Mouse (Mus musculus) c-Kit-negative CD71-positive TER-119-positive erythroid progenitor cells, embryonic 14.5 days (primary cell): ENCODE data around the gene Cygb.
"Not testable (repeated sequence)": the region's sequence is repeated elsewhere in the genome, so short reads cannot be mapped to it uniquely, and the experiment has no call there.

Source experiments
- DNase-seq: peaks from one replicate; pipeline ENCODE4 v3.0.0-alpha.2; 2013; ENCODE audit warnings: low read depth, low spot score

The Cygb gene

DNA sequence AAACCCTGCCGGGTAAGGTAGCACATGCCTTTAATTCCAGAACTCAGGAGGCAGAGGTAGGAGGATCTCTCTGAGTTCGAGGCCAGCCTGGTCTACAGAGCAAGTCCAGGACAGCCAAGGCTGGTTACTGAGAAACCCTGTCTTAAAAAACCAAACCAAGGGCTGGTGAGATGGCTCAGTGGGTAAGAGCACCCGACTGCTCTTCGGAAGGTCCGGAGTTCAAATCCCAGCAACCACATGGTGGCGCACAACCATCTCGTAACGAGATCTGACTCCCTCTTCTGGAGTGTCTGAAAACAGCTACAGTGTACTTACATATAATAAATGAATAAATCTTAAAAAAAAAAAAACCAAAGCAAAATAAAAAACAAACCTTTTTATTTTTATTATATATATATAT lies 17.5 kb downstream of the Cygb start:
- DNase-seq: not testable (repeated sequence)

DNA sequence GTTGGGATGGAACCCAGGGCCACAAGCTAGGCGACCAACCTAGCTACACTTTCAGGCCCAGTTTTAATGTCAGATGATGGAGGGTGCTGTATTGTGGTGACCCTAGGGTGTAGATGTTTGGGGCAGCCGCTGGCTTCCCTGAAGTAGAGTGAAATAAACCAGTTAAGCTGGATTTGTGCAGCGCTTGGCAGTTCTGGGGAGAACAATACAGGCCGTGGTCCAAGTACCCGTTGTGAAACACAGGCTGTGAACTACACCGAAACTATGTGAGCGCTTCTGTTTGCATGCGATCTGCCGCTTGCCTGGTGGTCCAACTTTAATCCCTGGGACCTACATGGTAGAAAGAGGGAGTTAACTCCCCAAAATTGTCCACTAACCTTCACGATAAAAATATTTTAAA lies 21.2 kb downstream of the Cygb start:
- DNase-seq: no peak

DNA sequence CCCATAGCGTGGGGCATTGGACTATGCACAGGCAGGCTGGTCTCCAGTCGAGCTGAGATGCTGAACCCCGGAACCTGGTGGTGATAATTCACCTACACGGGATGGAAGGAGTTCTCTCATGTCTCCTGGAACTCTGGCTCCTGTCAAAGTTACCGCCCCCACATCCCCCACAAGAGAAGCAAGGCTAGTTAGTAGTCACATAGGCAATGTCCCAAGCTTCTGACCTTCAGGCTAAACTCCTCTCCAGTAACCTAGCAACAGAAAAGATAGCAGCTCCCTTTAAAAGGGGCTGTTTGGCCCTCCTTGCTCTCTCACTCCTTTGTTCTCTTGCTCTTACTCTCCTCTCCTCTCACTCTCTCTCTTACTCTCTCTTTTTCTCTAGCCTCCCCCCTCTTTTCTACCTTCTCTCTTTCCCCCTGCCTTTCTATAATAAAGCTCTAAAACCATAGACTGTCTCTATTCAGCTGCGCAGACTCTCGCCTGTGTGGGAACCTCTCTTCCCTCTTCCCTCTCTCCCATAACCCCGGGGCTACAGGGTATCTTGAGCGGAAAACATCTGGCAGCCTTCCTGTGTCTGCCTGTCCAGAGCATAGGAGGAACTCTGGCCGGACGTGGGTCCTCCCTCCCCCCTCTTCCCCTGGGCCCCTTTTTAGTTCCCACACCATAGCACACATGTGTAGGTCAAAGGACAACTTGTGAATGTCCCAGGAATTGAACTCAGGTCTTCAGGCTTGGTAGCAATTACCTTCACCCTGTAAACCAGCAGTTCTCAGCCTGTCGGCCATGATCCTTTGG lies 23.7 kb downstream of the Cygb start:
- DNase-seq: no peak

DNA sequence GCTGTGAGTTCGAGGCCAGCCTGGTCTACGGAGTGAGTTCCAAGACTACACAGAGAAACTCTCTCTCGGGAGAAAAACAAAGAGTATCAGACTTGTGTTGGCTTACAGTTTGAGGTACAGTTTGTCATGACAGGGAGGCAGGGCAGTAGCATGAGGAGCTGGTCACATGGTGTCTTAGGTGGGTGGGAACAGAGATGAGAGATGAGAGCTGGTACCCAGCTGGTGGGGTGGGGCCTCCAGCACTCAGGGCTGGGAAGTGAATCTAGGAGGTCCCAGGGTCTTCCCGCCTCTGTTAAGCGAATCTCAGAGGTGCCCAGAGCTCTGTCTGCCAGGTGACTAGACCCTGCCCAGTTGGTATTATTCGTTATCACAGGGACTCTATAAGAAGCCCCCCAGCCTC lies 24.6 kb downstream of the Cygb start:
- DNase-seq: no peak

DNA sequence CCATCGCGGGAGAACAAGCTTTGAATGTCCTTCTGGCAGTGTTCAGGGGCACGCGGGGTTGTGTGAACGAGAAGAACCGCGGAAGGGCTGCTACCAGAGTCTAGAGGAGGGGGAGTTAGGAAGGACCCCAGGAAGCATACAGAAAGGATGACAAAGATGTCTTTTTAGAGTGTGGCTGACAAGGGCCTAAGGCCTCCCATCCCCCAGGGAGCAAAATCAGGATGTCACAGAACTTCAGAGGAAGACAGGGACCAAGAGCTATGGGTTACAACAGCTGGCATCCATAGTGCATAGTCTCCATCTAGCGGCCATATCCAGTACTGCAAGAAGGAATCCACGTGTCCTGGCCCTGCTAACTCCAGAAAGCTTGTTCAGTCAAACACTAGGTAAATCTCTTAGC lies 25.4 kb downstream of the Cygb start:
- DNase-seq: peak; percentile 85

DNA sequence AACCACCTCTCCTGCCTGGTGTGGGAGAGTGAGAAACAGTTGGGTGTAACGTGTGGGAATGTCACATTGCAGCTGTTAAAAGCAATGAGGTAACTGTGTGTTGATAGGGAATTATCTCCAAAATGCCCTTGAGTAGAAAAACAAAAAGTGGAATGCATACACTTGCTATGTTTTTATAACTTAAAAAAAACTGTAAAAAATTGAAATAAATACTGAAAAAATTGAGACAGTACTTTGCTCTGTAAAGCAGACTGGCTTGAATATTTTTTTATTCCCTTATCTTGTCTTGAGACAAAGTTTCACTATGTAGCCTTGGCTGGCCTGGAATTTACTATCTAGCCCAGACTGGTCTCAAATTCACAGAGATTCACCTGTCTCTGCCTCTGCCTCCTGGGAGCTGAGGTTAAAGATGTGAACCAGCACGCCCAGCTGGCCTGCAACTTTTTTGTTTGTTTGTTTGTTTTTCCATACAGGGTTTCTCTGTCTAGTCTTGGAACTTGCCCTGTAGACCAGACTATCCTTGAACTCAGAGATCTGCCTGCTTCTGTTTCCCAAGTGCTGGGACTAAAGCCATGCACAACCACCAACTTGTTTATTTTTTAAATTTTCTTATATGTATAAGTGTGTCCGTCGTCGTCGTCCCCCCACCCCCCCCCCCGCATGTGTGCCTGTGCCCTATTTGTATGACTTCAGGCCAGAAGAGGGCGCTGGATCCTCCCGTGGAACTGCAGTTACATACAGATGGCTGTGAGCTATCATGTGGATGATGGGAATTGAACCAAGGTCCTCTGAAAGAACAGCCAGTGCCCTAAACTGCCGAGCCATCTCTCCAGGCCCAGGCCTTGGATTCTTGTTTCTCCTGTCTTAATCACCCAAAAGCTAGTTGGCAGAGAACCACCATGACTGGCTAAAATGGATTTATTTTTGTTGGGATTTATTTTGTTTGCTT lies 26.8 kb downstream of the Cygb start:
- no peak for DNase-seq

DNA sequence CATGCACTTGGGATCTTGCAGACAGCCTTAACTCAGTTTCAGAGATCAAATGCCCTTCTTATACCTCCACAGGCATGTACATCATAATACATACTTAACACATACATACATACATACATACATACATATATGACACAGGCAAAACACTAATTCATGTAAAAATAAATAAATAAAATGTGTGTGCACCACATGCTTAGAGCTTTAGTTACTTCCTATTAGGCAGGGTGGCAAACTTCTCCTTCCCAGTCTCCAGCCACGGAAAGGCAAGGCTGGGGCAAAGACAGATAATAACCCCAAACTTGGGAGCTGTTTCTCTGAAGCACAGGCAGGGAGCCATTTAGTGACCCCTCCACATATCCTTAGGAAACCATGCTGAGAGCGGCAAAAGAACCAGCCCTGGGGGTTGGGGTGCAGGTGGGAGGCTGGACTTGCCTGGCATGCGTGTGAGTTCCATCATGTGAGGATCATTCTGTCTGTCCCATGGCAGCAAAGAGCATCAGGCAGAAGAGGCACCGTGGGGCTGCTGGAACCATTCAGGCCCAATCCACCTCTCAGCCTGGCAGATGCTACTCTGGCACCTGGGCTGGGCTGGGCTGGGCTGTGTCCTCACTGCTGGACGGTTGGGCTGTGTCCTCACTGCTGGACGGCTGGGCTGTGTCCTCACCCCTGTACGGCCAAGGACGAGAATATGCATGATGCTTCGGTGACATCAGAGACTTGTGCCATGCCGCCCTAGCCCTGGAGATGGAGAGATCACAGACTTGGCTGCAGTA lies 27.6 kb downstream of the Cygb start, which contains the start of gene Rhbdf2:
Gene Rhbdf2 (minus strand): TSS at position 721 of the 773 bp plus-strand sequence.
- no peak for DNase-seq

DNA sequence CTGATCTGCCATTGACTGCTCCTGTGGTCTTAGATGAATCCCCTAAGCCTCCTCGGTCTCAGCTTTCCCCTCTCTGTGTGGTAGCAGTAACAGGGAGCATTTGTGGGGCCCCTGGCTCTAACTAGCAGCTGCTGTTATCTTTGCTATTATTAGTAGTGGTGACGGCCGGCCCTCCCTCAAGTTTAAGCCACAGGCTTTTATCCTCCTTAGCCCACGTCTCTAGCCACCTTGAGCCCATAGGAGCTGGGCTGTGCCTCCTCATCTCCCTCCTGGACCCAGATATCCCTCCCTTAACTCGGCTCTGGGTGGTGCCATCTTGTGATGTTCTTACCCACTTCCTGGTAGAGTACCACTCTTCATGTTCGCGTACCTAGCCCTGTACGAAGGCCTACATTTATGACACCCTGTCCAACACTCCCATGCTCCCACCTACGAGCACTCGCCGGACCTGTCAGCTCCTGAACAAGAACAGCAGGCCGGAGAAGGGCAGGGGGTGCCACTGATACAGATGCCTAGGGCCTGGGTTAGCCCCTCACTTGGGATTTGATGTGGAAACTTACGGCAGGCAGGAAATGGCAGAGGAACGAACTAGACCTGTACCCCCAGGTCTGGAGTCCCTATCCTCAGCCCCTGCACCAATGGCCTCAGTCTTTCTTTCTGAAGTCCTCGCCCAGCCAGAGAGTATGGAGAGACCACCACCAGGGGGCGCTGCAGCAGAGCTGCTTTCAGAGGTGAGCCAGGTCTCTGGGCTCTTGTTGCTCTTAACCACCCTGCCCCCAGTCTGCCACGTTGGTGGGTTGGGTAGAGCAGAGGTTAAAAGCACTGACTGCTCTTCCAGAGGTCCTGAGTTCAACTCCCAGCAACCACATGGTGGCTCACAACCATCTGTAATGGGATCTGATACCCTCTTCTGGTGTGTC lies 28.8 kb downstream of the Cygb start:
- DNase-seq: peak; percentile 66

DNA sequence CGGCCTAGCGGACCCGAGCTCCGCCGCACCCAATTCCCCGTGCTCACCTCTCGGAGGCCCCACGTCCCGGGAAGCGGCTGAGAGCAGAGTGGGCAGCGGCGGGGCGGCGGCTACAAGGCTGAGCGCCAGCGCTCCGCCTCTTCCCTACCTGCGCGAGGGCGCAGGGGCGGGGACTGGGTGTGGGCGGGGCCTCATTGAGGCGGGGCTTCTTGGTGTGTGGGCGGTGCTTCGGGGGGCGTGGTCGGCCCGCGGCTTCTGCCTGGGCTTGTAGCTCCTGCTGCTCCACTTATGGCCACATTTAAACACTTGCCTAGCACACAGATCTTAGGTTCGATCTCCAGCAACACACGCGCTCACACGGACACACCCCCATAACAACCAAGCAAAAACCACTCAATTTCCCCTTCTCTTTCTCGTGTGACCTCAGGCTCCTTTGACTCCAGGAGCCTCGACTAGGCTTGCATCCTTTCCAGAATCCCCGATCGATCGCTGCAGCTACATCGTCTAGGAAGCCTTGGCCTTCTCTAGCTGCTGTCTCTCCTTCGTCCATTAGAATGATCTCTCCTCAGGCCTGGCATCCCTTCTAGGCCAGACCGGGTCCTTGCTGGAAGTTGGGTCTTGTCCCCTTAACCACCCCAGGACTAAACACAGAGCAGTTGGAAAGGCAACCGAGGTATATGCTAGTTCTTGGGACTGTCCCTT lies 29.8 kb downstream of the Cygb start:
- DNase-seq: peak; percentile 83

DNA sequence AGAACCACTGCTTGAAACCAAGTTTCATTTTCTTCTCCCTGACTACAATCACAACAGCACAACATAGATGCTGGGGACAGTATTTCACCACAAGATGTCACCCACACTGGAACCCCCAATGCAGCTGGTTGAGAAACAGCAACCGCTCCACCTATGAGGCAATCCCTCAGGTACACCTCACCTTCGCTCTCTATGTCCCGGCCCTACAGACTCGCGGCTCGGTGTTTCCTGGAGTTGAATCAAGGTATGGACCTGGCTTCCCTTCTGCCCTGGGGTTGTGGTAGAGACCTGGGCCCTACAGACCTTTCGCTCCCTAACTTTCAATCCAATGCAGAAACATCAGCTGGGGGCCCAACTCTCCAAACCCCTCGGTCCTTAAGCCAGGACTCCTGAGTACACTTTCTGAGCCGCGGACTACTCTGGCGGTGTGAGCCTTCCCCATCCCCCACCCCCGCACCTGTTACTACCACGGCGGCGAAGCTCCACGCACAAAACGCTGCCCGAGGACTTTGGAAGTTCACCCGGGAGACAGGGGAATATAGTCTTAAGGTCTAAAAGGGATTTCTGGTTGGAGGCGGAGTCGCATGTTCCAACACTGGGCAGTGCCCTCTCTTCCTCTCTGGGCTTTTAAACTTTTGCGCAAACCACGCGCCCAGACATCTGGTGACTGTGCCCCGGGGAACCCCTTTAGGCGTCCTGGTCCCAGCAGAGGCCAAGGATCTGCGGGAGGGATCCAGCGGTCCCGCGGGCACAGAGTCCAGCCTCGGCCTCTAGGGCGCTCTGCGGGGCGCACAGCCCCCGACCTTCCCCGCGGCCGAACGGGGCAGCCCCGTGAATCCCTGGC lies 30.6 kb downstream of the Cygb start:
- DNase-seq: no peak

DNA sequence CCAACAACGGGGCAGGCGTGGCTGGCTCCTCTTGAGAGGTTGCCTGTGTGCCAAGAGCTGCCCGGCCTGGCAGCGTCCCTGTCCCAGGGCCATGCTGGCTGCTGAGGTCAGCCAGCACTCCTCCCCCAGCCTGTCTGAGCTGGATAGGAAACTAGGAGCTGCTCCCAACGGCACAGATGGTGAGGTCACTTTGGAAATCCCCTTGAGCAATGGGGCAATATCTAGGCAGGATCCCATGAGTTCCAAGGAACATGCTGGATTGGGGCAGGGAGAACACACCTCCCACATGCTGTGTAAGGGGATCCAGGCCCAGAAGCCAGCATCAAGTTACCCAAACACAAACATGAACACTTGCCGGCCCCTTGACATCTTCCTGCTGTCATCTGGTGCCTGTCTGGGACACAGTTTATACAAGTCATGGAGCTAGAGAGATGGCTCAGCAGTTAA lies 32.8 kb downstream of the Cygb start:
- DNase-seq: no peak

DNA sequence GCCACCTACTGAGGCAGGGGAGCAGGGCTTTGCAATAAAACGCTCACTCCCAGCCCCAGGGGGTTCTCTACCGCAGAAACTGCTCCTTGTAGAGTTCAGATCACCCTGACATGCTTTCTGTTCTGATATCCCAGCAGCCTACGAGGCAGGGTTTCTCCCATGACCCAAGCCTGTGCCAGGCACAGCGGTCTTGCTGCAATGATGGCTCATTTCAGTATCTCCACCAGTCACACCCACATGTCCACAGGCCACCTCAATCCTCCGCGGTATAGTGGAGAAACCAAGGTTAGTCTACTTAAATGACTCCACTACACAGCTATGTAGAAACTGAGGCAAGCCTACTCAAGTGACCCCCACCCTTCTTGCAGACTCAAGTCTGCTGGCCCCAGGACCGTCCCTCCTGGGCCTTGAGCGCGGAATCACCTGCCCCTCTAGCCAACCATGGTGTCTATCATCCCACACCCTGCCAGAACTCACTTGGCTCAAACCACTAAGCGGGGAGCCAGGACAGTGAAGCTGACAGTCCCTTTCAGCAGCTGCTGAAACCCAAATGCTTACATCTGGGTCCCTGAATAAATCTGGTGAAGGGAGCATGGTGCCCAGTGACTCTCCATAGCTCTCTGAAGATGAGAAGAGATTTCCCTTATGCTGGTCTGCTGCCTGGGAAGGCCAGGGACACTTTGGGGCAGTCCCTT lies 33.4 kb downstream of the Cygb start:
- DNase-seq: no peak

DNA sequence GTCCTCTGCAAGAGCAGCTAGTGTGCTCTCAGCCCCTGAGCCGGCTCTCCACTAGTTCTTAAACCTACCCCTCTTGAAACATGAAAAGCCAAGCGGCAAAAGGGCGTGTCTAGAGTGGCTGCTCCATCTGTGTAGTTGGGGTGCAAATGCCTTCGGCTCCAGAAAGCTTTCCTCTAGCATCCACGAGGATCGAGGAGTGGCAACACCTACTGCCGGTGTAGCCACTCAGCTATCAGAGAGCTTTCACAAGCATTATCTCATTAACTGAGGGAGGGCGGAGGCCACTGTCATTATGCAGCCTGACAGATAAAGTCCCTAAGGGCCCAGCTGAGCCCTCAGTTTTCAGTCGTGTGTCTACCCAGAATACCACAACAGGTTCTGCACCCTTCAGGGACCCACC lies 34.0 kb downstream of the Cygb start:
- peak; percentile 67 for DNase-seq

DNA sequence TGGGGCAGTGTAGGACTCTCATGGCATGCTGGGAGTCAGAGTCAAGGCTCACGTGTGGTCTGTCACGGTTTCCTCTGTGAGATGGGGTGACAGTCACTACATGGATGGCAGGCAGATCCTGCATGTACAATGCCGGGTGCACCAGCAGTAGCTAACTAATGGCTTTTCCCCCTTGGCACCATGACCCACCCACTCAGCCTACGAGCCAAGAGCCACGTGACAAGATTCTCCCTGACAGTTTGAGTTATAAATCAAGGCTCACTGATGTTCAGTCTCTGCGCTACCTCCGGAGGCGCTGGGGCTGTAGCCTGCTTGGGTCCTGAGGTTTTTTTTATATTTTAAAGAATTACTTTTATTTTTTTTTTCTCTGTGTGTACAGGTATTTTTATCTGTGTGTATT lies 34.6 kb downstream of the Cygb start:
- DNase-seq: no peak

DNA sequence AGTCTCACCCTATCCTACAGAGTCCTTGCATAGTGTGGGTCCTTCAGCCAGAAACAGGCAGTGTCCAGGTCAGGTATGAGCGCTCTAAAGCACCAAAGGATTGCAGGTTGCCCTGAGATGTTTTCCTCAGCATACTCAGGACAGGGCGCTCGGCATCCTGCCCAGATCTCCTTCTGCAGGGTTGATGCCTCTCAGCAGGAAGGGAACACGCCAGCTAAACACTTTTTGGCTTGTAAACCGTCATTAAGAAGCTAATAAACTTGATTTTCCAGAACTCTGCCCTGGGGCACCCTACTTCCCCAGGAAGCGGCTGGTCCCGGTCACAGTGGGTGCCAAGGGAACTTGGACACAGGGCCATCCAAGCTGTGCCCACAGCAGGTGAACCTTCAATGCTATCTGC lies 35.0 kb downstream of the Cygb start:
- no peak for DNase-seq

DNA sequence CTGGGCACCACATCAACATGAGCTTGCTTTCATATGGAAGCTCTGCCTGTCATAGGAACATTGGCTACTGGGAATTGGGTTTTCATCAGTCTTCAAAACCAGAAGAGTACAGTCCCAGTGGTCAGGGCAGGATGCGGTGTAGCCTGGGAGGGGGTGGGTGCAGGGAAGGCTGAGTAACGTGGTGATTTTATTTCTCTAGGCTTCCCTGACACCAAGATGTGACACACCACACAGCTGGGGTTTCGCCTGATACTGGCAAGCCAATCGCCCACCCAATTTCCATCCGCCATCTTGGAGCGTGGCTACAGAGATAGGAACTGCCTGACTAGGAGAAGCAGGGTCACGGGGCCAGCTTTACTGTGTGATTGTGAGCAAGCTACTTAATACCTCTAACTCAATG lies 35.4 kb downstream of the Cygb start:
- DNase-seq: no peak

DNA sequence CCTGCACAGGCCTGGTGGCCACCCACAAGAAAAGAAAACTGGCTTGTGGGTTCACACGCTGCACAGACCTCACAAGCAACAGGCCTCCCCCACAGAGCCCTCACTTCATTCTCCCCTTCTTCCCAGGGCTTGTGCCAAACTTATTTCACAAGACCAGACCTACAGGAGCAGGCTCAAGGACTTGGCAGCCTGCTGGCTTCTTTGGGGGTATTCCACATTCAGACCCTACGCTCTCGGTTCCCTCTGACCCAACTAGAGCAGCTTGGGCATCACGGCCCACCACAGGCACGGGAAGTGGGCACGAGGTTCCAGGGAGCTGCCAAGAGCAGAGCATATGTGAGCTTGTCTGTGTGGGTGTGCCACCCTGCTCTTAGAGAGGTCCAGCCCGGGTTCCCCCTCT lies 36.5 kb downstream of the Cygb start:
- DNase-seq: no peak

DNA sequence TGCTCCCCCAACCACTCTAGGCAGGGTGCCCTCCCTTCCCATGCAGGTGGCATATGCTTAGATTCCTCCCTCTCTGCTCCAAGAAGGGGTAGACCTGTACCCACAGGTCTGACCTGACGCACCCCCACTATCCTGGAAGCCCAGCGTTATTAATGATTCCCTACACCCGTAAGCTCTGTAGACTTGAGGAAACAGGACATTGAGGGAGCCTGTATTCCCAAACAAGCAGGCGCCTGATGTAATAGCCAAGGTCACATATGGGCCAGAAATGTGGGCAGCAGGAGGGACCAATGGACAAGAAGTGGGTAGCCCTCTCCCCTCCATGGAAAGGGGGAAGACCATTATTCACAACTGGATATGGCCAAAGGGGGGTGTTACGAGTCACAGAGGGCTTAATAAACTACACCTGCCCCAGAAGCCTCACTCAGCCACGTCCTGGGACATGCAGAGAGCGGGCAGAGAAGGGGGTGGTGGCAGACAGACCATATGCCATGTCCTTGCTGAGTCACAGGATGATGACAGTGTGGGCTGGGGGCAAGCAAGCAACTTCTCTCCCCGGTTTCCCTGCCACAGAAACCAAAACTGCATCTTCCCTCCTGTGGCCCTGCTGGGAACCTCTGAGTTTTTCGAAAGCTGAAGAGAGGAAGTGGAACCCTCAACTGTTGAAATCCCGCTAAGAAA lies 37.5 kb downstream of the Cygb start:
- DNase-seq: no peak
